Mouse (Mus musculus): Measurements from ENCODE around the gene Efhc1. TPM values are rescaled to one million over a fixed set of nuclear protein-coding genes. Genes with fewer than 3 reads are reported as not detected.
A peak's percentile ranks its signal among the peaks of the same experiment; 100 is the strongest.

Gene Efhc1
- polyA plus RNA-seq, 1 experiment from 2014 or later = 2.3 TPM

- no peaks in the 10 kb centered on the region for H3K36me3 ChIP-seq (ENCODE audit: insufficient read depth)
- no peak overlapping the region for H3K4me2 ChIP-seq
- no peak overlapping the region for H3K4me3 ChIP-seq (ENCODE audit: low read depth, low read length)
- H3K9me3 ChIP-seq (ENCODE audit: low read depth, low read length) = no peaks in the 10 kb centered on the region
- no peaks in the 10 kb centered on the region for H3K27me3 ChIP-seq (ENCODE audit: insufficient read depth, low read length)
- DNase-seq = no peak
- 87% methylated on average over 6 of the region's 6 CpGs for WGBS
- no peak for TF ChIP-seq CTCF (IDR thresholded peaks at IDR 0.05; ENCODE audit: low read depth)
- no peak overlapping the region for H3K9ac ChIP-seq
- H3K4me1 ChIP-seq (ENCODE audit: insufficient read depth) = no peaks in the 10 kb centered on the region
- no peak for ATAC-seq (ENCODE audit: insufficient read depth)
- no peak overlapping the region for H3K27ac ChIP-seq (ENCODE audit: low read depth)
These were observed 30.3 kb downstream of the Efhc1 start for GRCm38 (mm10) chr1:20981764-20982163.

- Histone ChIP-seq H3K27me3 (ENCODE audit: insufficient read depth, low read length) (no peaks in the 10 kb centered on the region), H3K9ac (no peak overlapping the region), H3K4me1 (ENCODE audit: insufficient read depth) (no peaks in the 10 kb centered on the region), H3K27ac (ENCODE audit: low read depth) (no peak overlapping the region), H3K4me3 (ENCODE audit: low read depth, low read length) (no peak overlapping the region), H3K36me3 (ENCODE audit: insufficient read depth) (no peaks in the 10 kb centered on the region), H3K4me2 (no peak overlapping the region), H3K9me3 (ENCODE audit: low read depth, low read length) (no peaks in the 10 kb centered on the region)
- 70% methylated on average over 2 of the region's 2 CpGs for WGBS
- TF ChIP-seq CTCF (IDR thresholded peaks at IDR 0.05; ENCODE audit: low read depth) = no peak
- DNase-seq (peak; percentile 28), ATAC-seq (ENCODE audit: insufficient read depth) (no peak)
These were observed 32.7 kb downstream of the Efhc1 start for GRCm38 (mm10) chr1:20984103-20984502.

- Histone ChIP-seq H3K4me2 (no peak overlapping the region), H3K9ac (no peak overlapping the region), H3K4me3 (ENCODE audit: low read depth, low read length) (no peak overlapping the region), H3K36me3 (ENCODE audit: insufficient read depth) (no peaks in the 10 kb centered on the region), H3K9me3 (ENCODE audit: low read depth, low read length) (no peaks in the 10 kb centered on the region), H3K27me3 (ENCODE audit: insufficient read depth, low read length) (no peaks in the 10 kb centered on the region), H3K27ac (ENCODE audit: low read depth) (no peak overlapping the region), H3K4me1 (ENCODE audit: insufficient read depth) (no peaks in the 10 kb centered on the region)
- TF ChIP-seq CTCF (IDR thresholded peaks at IDR 0.05; ENCODE audit: low read depth) = no peak
- ATAC-seq (ENCODE audit: insufficient read depth) = no peak
- no peak for DNase-seq
- WGBS = 67% methylated on average over 4 of the region's 4 CpGs
These were observed 33.2 kb downstream of the Efhc1 start for GRCm38 (mm10) chr1:20984582-20984981.

- no peak for ATAC-seq (ENCODE audit: insufficient read depth)
- no peak for TF ChIP-seq CTCF (IDR thresholded peaks at IDR 0.05; ENCODE audit: low read depth)
- H3K27me3 ChIP-seq (ENCODE audit: insufficient read depth, low read length) = no peaks in the 10 kb centered on the region
- H3K4me3 ChIP-seq (ENCODE audit: low read depth, low read length) = no peak overlapping the region
- no peak overlapping the region for H3K9ac ChIP-seq
- H3K36me3 ChIP-seq (ENCODE audit: insufficient read depth) = no peaks in the 10 kb centered on the region
- no peak for DNase-seq
- no peak overlapping the region for H3K4me2 ChIP-seq
- H3K4me1 ChIP-seq (ENCODE audit: insufficient read depth) = no peaks in the 10 kb centered on the region
- no peaks in the 10 kb centered on the region for H3K9me3 ChIP-seq (ENCODE audit: low read depth, low read length)
- WGBS = 71% methylated on average over 10 of the region's 10 CpGs
- H3K27ac ChIP-seq (ENCODE audit: low read depth) = no peak overlapping the region
These were observed 35.1 kb downstream of the Efhc1 start for GRCm38 (mm10) chr1:20986378-20987056.

- Histone ChIP-seq H3K9me3 (ENCODE audit: low read depth, low read length) (no peaks in the 10 kb centered on the region), H3K27ac (ENCODE audit: low read depth) (no peak overlapping the region), H3K4me3 (ENCODE audit: low read depth, low read length) (no peak overlapping the region), H3K27me3 (ENCODE audit: insufficient read depth, low read length) (no peaks in the 10 kb centered on the region), H3K9ac (no peak overlapping the region), H3K4me1 (ENCODE audit: insufficient read depth) (no peaks in the 10 kb centered on the region), H3K36me3 (ENCODE audit: insufficient read depth) (no peaks in the 10 kb centered on the region), H3K4me2 (no peak overlapping the region)
- 85% methylated on average over 11 of the region's 11 CpGs for WGBS
- TF ChIP-seq CTCF (IDR thresholded peaks at IDR 0.05; ENCODE audit: low read depth) = no peak
- DNase-seq = no peak
- no peak for ATAC-seq (ENCODE audit: insufficient read depth)
These were observed 38.1 kb downstream of the Efhc1 start for GRCm38 (mm10) chr1:20989461-20990083.

GRCm38 (mm10) chr1:20993690-20994089, 42.3 kb downstream of the Efhc1 start:
- no peak for DNase-seq
- TF ChIP-seq CTCF (IDR thresholded peaks at IDR 0.05; ENCODE audit: low read depth) = no peak

GRCm38 (mm10) chr1:20994338-20994737, 42.9 kb downstream of the Efhc1 start:
- no peak overlapping the region for H3K9ac ChIP-seq
- no peak overlapping the region for H3K4me2 ChIP-seq
- ATAC-seq (ENCODE audit: insufficient read depth) (no peak), DNase-seq (no peak)
- peaks cover 5% of the 10 kb centered on the region; the same call in 1 of the 2 replicates for H3K36me3 ChIP-seq (ENCODE audit: insufficient read depth)
- no peaks in the 10 kb centered on the region for H3K27me3 ChIP-seq (ENCODE audit: insufficient read depth, low read length)
- no peaks in the 10 kb centered on the region for H3K9me3 ChIP-seq (ENCODE audit: low read depth, low read length)
- no peak for TF ChIP-seq CTCF (IDR thresholded peaks at IDR 0.05; ENCODE audit: low read depth)
- H3K4me3 ChIP-seq (ENCODE audit: low read depth, low read length) = no peak overlapping the region
- WGBS = 79% methylated on average over 5 of the region's 5 CpGs
- H3K4me1 ChIP-seq (ENCODE audit: insufficient read depth) = peaks cover 11% of the 10 kb centered on the region; the same call in 1 of the 2 replicates
- H3K27ac ChIP-seq (ENCODE audit: low read depth) = no peak overlapping the region

More at GRCm38 (mm10) chr1:20993690-20994089, 42.3 kb downstream of the Efhc1 start:
- WGBS = 72% methylated on average over 3 of the region's 3 CpGs
- Histone ChIP-seq H3K9me3 (ENCODE audit: low read depth, low read length) (no peaks in the 10 kb centered on the region), H3K9ac (no peak overlapping the region), H3K4me1 (ENCODE audit: insufficient read depth) (peaks cover 11% of the 10 kb centered on the region; the same call in 1 of the 2 replicates), H3K27me3 (ENCODE audit: insufficient read depth, low read length) (no peaks in the 10 kb centered on the region), H3K4me2 (no peak overlapping the region), H3K36me3 (ENCODE audit: insufficient read depth) (peaks cover 4% of the 10 kb centered on the region; the same call in 1 of the 2 replicates), H3K27ac (ENCODE audit: low read depth) (no peak overlapping the region), H3K4me3 (ENCODE audit: low read depth, low read length) (no peak overlapping the region)
- no peak for ATAC-seq (ENCODE audit: insufficient read depth)

Measured in lung, embryonic 14.5 days (tissue).